Mouse (Mus musculus): Measurements from ENCODE around the gene Gm20388. TPM values are rescaled to one million over a fixed set of nuclear protein-coding genes. Genes with fewer than 3 reads are reported as not detected.

Gm20388 gene
- total and polyA plus RNA-seq, 2 experiments from 2014 or later: 51.3 TPM; not detected in 1

DNA sequence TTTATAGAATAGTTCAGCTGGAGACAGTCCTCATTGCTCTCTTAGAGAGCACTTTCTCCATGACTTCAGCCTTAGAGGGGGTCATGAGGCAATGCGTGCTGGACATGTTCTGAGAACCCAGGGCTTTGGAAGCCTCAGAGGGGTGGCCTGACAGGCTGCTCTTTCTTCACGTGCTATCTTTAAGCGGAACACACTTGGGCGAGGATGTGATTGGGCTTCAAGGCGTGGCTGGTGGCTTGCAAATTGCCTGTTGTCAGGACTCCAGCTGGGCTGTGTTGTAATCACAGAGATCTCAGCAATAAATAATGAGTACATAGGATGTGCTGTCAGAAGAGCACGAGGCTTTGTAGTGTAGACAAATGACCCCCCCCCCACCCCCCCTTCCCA is 2200.2 kb downstream of the Gm20388 start:
- ATAC-seq: peak; percentile 60; the same call in 1 of the 2 replicates
- Histone ChIP-seq H3K9me3 (ENCODE audit: low read length) (no peaks in the 10 kb centered on the region), H3K27me3 (ENCODE audit: insufficient read depth, low read length) (no peaks in the 10 kb centered on the region), H3K4me1 (ENCODE audit: insufficient read depth) (peaks cover 6% of the 10 kb centered on the region; the same call in 1 of the 2 replicates), H3K4me2 (ENCODE audit: low read depth) (no peak overlapping the region), H3K4me3 (ENCODE audit: low read depth, low read length) (no peak overlapping the region), H3K27ac (ENCODE audit: low read depth, low read length) (peak overlapping the region; percentile 40; the same call in 1 of the 2 replicates), H3K36me3 (ENCODE audit: insufficient read depth) (no peaks in the 10 kb centered on the region), H3K9ac (no peak overlapping the region)
- TF ChIP-seq CTCF (IDR thresholded peaks at IDR 0.05; ENCODE audit: low read depth): no peak
- WGBS: 56% methylated on average over 6 of the region's 6 CpGs
- no peak for DNase-seq

GRCm38 (mm10) chr8:122111745-122112144 is 2201.1 kb downstream of the Gm20388 start:
- H3K4me1 ChIP-seq (ENCODE audit: insufficient read depth): no peaks in the 10 kb centered on the region
- H3K4me3 ChIP-seq (ENCODE audit: low read depth, low read length): no peak overlapping the region
- no peak overlapping the region for H3K27ac ChIP-seq (ENCODE audit: low read depth, low read length)
- 75% methylated on average over 11 of the region's 11 CpGs for WGBS
- H3K9me3 ChIP-seq (ENCODE audit: low read length): no peaks in the 10 kb centered on the region
- no peaks in the 10 kb centered on the region for H3K27me3 ChIP-seq (ENCODE audit: insufficient read depth, low read length)
- H3K4me2 ChIP-seq (ENCODE audit: low read depth): no peak overlapping the region
- H3K9ac ChIP-seq: no peak overlapping the region
- DNase-seq (no peak), ATAC-seq (no peak)
- TF ChIP-seq CTCF (IDR thresholded peaks at IDR 0.05; ENCODE audit: low read depth): no peak
- H3K36me3 ChIP-seq (ENCODE audit: insufficient read depth): no peaks in the 10 kb centered on the region

DNA sequence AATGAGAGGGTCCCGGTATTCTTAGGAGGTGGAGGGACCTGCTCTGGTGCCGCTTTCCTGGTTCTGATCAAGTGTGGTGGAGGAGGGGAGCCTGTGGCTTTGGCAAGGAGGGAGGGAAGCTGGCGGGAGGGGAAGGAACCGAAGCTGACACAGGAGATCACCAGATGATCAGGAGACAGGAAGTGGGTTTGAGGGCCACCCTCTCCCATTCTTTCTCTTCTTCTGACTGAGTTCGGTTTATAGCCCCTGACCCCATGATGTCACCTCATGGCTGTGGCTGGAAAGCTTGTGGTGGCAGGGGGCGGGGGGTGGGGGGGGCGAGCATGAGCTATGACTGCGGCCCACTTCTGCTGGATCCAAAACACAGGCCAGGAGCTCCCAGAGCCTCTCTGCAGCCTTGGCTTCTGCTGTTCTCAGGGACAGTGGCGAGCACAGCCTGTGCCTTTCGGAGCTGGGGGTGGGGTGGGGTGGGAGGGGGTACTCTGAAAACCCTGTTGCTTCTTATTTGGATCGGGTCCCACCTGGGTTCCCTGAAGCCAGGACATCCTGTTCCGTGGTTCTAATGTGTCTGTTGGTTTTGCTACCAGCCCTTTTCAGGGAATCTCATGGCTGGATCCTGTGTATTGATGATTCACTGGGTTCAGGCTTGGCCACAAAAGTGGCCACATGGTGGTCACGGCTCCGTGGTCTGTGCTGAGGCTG is 2201.8 kb downstream of the Gm20388 start:
- WGBS: 79% methylated on average over 14 of the region's 14 CpGs
- Histone ChIP-seq H3K27ac (ENCODE audit: low read depth, low read length) (no peak overlapping the region), H3K9ac (no peak overlapping the region), H3K36me3 (ENCODE audit: insufficient read depth) (no peaks in the 10 kb centered on the region), H3K4me2 (ENCODE audit: low read depth) (no peak overlapping the region), H3K9me3 (ENCODE audit: low read length) (no peaks in the 10 kb centered on the region), H3K4me3 (ENCODE audit: low read depth, low read length) (no peak overlapping the region), H3K4me1 (ENCODE audit: insufficient read depth) (no peaks in the 10 kb centered on the region), H3K27me3 (ENCODE audit: insufficient read depth, low read length) (no peaks in the 10 kb centered on the region)
- ATAC-seq: no peak
- no peak for DNase-seq
- no peak for TF ChIP-seq CTCF (IDR thresholded peaks at IDR 0.05; ENCODE audit: low read depth)

GRCm38 (mm10) chr8:122114890-122115289 is 2204.2 kb downstream of the Gm20388 start:
- no peaks in the 10 kb centered on the region for H3K4me1 ChIP-seq (ENCODE audit: insufficient read depth)
- no peaks in the 10 kb centered on the region for H3K9me3 ChIP-seq (ENCODE audit: low read length)
- no peak overlapping the region for H3K9ac ChIP-seq
- no peak overlapping the region for H3K27ac ChIP-seq (ENCODE audit: low read depth, low read length)
- no peaks in the 10 kb centered on the region for H3K27me3 ChIP-seq (ENCODE audit: insufficient read depth, low read length)
- H3K4me3 ChIP-seq (ENCODE audit: low read depth, low read length): no peak overlapping the region
- no peak overlapping the region for H3K4me2 ChIP-seq (ENCODE audit: low read depth)
- TF ChIP-seq CTCF (IDR thresholded peaks at IDR 0.05; ENCODE audit: low read depth): no peak
- no peaks in the 10 kb centered on the region for H3K36me3 ChIP-seq (ENCODE audit: insufficient read depth)
- WGBS: 84% methylated on average over 2 of the region's 2 CpGs
- ATAC-seq (no peak), DNase-seq (no peak)

DNA sequence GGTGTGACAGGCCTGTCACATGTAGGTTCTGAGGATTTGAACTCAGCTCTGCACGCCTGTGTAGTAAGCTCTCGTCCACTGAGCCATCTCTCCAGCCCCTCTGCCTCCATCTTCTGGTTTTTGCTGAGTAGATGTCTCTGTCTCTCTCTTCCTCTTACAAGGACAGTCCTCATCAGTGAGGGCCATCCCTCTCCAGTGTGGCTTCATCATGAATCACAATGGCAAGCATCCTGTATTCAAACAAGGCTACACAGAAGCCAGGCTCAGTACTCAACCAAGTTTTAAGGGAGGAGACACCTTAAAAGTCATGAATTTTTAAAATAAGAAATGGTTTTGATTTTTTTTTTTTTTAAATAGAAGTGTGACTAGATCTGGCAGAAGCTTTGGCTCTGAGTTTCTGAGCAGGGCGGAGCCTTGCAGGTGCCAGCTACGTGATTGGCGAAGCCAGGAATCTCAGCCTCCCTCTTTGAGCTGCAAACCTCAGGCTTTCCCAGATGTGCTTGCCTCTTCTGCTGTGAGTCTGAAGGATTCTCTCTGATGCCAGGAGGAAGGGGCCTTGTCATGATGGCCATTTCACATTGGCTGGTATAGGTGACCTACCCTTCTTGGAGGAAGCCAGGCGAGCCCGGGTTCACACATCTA is 2206.2 kb downstream of the Gm20388 start:
- Histone ChIP-seq H3K27ac (ENCODE audit: low read depth, low read length) (no peak overlapping the region), H3K27me3 (ENCODE audit: insufficient read depth, low read length) (no peaks in the 10 kb centered on the region), H3K4me3 (ENCODE audit: low read depth, low read length) (no peak overlapping the region), H3K36me3 (ENCODE audit: insufficient read depth) (no peaks in the 10 kb centered on the region), H3K4me1 (ENCODE audit: insufficient read depth) (no peaks in the 10 kb centered on the region), H3K9me3 (ENCODE audit: low read length) (no peaks in the 10 kb centered on the region), H3K4me2 (ENCODE audit: low read depth) (no peak overlapping the region), H3K9ac (no peak overlapping the region)
- TF ChIP-seq CTCF (IDR thresholded peaks at IDR 0.05; ENCODE audit: low read depth): no peak
- WGBS: 84% methylated on average over 7 of the region's 7 CpGs
- DNase-seq (no peak), ATAC-seq (no peak)

DNA sequence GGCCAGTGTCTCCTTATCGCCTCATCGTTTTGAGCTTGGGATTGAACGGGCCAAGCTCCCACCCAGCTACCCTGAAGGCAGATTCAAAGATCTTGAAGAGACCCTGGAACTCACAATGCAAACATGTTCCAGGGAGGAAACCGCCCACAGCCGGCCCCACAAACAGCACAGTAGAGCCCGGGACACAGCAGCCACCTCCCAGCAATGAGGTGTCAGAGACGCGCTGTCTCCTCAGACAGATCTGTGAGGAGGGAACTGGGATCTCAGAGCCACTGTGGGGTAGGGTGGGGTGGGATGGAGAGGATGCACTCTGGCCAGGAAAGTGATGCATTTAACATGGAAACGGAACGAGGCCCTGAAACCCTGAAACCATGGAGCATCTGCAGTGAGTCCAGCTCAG is 2207.5 kb downstream of the Gm20388 start:
- no peak for TF ChIP-seq CTCF (IDR thresholded peaks at IDR 0.05; ENCODE audit: low read depth)

DNA sequence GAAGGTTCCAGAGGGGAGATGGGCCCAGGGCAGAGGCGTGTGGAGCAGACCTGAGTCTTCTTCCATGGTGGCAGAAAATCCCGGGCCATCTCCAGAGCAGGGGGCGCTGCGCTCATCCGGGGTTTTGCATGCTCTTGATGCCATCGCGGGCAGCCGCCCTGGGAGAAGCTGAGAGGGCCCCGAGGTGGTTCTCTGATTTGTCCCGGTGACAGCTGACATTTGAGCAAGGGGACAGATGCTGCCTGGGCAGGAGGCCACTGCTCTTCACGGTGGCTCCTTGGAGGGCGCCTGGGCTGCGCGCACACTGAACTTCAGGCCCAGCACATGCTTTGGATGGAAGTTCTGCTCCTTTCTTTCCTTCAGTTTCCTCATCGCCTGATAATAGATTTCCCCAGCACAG is 2207.9 kb downstream of the Gm20388 start:
- Histone ChIP-seq H3K4me3 (ENCODE audit: low read depth, low read length) (no peak overlapping the region), H3K4me1 (ENCODE audit: insufficient read depth) (no peaks in the 10 kb centered on the region), H3K4me2 (ENCODE audit: low read depth) (no peak overlapping the region), H3K36me3 (ENCODE audit: insufficient read depth) (no peaks in the 10 kb centered on the region), H3K27me3 (ENCODE audit: insufficient read depth, low read length) (no peaks in the 10 kb centered on the region), H3K9me3 (ENCODE audit: low read length) (no peaks in the 10 kb centered on the region), H3K9ac (no peak overlapping the region), H3K27ac (ENCODE audit: low read depth, low read length) (no peak overlapping the region)
- ATAC-seq: no peak
- no peak for TF ChIP-seq CTCF (IDR thresholded peaks at IDR 0.05; ENCODE audit: low read depth)
- 80% methylated on average over 15 of the region's 15 CpGs for WGBS
- DNase-seq: no peak

More for the DNA sequence above, 2207.5 kb downstream of the Gm20388 start:
- DNase-seq (no peak), ATAC-seq (no peak)
- Histone ChIP-seq H3K4me1 (ENCODE audit: insufficient read depth) (no peaks in the 10 kb centered on the region), H3K27ac (ENCODE audit: low read depth, low read length) (no peak overlapping the region), H3K4me2 (ENCODE audit: low read depth) (no peak overlapping the region), H3K9me3 (ENCODE audit: low read length) (no peaks in the 10 kb centered on the region), H3K9ac (no peak overlapping the region), H3K36me3 (ENCODE audit: insufficient read depth) (no peaks in the 10 kb centered on the region), H3K4me3 (ENCODE audit: low read depth, low read length) (no peak overlapping the region), H3K27me3 (ENCODE audit: insufficient read depth, low read length) (no peaks in the 10 kb centered on the region)
- 90% methylated on average over 10 of the region's 10 CpGs for WGBS

Data from forebrain, postnatal 0 days (tissue).